Mouse (Mus musculus) spleen, embryonic (tissue): ENCODE data around the gene Rrp12.
"Not testable (repeated sequence)": the region's sequence is repeated elsewhere in the genome, so short reads cannot be mapped to it uniquely, and the experiment has no call there.

ENCODE experiments used
- CTCF ChIA-PET: fragments of 350-600 bp; sonication (Branson Sonifier 250); formaldehyde crosslinking; loops from one replicate; lab custom pipeline; 2022; lab: Charles Lee

Gene Rrp12

DNA sequence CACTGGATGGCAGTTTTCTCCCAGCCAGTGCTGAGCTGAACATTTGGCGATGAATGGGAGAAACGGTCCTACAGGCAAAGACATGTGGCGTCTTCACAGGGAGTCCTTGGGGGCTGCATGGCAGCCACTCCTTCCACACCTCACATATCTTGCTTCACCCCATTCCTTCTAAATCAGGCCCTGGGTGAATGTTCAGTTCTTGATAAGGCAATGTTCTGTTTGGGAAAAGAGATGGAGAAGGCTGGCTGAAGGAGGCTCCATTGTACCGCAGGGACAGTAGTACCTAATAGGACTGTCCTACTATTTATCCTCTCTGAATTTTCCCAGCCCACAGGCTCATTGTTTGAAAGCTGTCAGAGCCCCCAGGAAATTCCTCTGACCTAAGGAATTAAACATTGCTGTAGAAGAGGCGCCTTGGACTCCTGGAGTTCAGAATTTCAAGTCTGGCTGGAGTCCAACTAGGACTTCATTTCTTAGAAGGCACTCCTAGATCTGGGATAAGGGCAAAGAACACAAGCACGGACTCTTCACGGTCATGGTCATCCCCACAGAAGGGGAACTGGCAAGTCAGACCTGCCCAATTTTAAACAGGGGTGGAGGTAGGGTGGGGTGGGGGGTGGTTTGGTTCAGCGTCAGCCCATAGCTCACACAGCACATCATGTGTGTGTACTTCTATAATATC lies 11.2 kb upstream of the Rrp12 start:
- CTCF ChIA-PET: no interaction called here

DNA sequence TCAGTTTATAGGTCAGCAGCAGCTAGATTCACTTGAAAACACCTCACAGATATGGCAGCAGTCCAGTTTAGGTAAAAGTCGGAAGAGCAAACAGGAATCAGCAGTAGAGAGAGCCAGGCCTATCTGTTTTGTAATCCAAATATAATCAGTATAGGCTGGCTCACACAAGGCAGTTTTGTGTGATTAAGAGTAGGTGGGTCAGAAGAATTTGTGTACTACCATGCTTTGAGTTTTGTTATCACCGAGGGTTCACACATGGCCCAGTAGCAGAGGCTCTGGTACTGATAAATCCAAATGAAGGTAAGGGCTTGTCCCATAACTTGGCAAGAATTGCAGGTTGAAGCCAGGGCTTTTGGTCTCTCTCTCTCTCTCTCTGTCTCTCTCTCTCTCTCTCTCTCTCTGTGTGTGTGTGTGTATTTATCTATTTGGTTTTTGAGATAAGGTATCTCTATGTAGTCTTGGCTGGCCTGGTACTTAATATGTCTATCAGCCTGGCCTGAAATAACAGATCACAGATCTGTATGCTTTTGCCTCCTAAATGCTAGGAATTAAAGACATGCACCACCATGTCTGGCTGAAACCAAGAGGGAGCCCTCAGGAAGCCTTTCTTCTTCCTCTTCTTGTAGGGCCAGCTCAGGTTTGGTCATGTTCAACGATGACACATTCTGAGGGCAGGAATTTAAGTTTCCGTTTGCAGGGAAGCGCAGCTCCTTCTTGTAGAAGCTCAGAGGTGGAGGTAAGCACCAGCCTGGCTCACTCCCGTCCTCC lies 10.5 kb upstream of the Rrp12 start:
- CTCF ChIA-PET: no interaction called here

DNA sequence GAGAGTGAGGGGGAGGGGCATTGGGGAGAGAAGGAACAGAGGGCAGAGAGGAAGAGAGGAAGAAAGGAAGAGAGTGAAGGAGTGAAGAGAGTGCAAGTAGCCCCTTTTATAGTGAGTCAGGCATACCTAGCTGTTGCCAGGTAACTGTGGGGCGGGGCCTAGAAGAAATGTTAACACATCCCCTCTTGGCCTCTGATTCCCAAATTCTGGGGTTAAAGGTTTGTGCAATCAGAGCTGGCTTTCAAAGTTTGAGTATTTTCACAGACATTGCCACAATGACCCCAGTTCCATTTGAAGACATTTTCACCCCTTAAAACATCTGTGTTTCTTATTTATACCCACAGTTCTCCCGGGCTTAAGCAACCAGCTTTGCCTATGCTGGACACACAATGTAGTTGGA lies 9.3 kb upstream of the Rrp12 start:
- CTCF ChIA-PET: interaction anchor here (0.7 kb wide), 1 partner anchor 8 kb away, joined by 16 read pairs; no protein-coding TSS in a partner anchor

DNA sequence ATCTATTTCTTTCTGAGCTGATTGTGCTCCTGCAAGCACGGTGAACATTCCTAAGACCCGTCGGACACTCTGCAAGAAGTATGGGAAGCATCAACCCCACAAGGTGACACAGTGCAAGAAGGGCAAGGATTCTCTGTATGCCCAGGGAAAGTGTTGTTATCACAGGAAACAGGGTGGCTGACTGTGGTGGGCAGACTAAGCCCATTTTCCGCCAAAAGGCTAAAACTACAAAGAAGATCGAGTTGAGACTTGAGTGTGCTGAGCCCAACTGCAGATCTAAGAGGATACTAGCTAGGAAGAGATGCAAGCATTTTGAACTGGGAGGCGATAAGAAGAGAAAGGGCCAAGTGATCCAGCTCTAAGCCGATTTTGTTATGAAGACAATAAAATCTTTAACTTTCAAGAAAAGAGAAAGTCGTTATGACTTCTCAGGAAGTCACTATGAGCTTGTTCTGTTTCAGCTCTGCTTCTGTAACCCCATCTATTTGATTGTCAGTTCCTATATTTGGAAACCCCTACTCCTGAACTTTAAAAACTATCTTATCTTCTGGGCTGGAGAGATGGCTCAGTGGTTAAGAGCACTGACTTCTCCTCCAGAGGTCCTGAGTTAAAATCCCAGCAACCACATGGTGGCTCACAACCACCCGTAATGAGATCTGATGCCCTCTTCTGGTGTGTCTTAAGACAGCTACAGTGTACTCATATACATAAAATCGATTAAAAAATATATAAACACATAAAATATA lies 7.0 kb upstream of the Rrp12 start:
- CTCF ChIA-PET: interaction anchor here (0.7 kb wide), 1 partner anchor 1229 kb away, joined by 3 read pairs; no protein-coding TSS in a partner anchor

DNA sequence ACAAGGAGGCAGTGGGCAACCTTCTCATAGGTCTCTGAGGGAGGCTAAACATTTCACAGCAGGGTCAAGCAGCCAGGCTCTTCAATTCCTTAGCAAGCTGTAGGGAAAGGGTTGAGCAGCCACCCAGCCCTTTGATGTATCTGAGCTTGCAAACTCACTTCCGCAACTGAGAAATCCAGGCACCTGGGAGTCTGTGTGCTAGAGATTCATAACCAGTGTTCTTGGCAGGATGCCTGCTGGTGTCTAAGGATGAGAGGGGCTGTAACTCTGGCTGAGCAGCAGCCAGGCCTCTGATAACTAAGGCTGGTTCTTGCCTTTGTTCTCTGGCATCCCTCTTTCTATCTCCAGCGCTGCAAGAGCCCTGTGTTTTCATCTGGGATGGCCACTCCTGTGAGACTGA lies 5.7 kb upstream of the Rrp12 start:
- CTCF ChIA-PET: interaction anchor here (0.7 kb wide), 1 partner anchor 9 kb away, joined by 3 read pairs; no protein-coding TSS in a partner anchor

DNA sequence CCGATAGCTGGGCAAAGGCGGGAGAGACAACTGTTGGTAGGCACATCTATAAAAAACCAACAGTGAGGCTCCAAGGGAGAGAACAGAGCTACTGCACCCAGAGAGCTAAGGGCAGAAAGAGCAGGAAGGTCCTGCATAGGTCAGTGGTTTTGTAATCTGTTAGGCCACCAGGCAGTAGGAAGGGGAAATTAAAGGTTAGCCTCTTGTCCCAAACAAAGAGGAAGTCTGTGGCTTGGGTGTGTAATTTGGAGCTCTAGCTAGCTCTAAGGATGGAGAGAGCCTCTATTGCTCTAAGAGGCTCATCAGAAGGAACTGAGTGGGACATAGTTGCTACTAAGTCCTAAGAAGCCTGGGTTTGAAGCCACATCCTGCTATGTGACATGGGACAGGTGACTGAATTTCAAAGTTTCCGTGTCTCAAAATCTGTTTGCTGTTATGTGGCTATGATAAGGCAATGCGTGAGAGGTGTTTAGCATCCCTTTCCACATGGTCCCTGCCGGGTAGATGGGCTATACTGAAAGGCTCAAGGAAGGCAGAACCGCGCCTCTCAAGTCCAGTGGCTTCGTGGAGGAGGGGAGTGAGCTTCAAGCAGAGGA lies 4.6 kb upstream of the Rrp12 start:
- CTCF ChIA-PET: interaction anchor here (0.6 to 1.0 kb wide), 2 partner anchors 8 to 10 kb away, joined by 3 to 4 read pairs; no protein-coding TSS in a partner anchor

DNA sequence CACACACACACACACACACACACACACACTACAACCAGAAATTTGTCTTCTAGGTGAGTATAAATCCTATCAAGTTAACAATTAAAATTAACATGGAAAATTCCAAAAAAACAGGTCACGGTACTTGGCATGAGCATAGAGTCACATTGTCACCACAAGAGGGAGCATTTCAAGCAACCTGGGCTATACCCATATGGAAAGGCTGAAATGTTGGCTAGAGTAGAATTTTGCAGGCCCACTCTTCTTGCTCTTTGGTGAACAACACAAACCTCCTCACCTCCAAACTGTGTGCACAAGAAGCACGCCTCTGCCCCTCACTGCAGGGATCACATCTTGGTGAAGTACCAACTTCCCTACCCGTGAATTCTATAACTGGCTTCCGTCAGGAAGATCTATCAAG lies 2.9 kb upstream of the Rrp12 start:
- CTCF ChIA-PET: no interaction called here

DNA sequence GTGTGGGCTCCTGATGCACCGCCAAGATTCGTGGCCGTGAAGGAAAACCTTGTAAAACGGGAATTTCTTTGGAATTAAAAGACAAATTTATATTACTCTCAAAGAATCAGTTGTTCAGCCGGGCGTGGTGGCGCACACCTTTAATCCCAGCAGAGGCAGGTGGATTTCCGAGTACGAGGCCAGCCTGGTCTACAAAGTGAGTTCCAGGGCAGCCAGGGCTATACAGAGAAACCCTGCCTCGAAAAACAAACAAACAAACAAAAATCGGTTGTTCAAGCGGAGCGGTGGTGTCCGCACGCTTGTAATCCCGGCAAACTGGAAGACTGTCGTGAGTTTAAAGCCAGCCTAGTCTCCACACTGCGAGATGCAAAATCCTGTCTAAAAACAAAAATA lies 342 bp upstream of the Rrp12 start:
- CTCF ChIA-PET: no interaction called here

DNA sequence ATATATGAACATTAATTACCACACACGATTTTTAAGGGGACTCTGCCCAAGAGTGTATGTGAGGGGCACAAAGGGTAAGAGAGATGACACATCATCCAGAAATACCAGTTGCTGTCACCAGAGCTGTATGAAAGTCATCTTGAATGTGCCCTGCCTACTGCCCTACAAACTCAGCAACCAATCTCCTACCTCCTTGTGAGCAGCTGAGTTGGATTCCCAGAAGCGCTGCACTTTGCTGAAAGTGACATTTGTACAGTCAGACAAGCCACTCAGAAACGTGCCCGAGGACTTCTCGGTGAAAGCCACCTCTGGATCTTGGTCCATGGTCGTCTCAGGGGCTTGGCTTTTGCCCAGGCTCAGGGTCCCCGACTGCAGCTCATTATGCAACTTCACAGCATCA lies 1.0 kb downstream of the Rrp12 start:
- CTCF ChIA-PET: no interaction called here

DNA sequence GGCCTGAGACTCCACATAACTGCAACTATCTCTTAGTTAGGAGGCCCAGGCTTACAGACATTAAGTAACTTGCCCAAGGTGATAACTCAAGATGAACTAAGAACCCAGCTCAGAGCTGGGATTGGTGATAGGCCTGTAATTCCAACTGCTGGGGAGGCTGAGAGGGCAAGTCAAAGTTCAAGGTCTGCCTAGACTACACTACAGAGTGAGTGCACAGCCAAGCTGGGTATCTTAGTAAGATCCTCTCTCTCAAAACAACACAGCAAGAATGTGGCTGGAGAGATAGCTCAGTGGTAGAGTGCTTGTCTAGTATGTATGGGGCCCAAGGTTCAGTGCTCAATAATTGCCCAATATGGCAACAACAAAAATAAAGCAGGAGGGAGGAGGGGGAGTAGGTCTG lies 7.8 kb downstream of the Rrp12 start:
- CTCF ChIA-PET: no interaction called here

DNA sequence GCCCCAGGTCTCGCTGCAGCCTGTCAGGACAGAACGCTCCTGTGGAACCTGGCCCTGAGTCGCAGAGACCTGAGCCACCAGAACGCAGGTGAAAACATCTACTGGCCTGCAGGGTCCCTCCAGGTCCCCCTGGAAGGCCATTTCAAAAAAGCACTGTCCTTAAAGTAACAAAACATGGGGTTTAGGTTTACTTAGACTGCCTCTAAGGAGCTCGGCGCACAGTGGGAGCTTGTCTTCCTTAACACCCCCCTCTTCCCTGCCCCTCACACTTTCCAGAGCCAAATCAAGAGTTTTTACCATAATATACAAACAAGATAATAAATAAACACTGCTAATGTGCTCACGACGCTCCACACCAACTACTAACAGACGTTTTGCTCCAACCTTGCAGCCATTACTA lies 12.1 kb downstream of the Rrp12 start:
- CTCF ChIA-PET: interaction anchor here (0.6 kb wide), 1 partner anchor 1363 kb away, joined by 3 read pairs; no protein-coding TSS in a partner anchor

DNA sequence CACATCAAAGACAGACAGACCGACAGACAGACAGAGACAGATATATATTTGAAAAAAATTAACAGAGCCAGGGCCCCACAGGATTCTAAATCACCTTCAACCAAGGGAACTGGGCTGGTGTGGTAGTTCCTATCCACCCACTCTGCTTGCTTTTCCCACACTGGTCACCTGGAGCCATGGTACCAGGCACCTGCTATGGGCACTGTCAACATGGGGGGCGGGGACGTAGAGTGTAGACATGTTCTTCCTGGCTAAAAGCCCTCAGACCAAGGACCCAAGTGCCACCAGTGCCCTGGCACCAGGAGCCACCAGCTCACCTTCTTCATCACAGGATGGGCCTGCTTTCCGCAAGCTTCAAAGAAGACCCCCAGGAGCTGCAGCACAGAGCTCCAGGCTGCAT lies 14.1 kb downstream of the Rrp12 start:
- CTCF ChIA-PET: no interaction called here

DNA sequence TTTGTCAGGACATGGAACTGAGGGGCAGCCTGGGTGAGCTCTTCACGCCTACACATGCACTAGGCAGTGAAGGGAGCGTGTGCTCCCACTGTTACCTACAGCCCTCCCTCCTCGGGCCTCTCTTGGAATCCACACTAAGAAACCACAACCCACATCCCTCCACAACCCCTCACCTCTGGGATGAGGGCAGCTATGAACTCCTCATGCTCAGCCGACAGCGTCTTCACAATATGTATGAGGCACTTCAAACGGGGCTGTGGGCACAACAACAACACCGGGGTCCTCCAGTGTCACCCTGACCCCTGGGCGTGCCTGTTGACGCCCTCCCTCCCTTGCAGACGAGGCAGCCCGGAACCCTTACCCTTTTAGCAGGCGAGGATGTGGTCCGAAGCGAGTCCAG lies 21.6 kb downstream of the Rrp12 start:
- CTCF ChIA-PET: no interaction called here

DNA sequence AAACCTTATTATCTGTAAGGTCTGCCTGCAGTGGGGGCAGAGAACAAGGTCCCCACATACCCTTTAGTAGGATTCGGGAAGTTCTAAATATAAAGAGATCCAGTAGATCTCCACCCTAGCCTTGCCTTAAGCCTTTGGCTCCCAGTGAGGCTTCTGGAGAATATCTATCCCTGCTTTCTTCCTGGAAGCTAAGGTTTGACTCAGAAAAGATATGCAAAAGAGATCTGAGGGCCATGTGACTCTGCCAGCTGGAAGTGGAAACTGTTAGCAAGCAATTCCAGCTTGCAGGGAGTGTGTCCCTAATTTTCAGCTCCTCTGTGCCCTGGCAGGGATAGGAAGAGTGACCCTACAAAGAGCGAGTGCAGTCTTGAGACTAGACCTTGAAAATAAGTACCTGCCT lies 23.7 kb downstream of the Rrp12 start:
- CTCF ChIA-PET: no interaction called here

DNA sequence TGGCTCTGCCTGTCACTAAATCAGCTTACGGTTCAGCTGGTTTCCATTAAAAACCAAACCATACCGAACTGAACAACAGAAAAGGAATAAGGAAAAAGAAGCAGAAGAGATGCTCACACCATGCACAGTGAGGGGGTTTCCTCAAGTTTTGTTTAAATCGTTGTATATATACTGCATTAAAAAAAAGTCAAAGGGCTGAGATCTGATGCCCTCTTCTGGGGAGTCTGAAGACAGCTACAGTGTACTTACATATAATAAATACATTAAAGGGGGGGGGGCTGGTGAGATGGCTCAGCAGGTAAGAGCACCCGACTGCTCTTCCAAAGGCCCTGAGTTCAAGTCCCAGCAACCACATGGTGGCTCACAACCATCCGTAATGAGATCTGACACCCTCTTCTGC lies 26.0 kb downstream of the Rrp12 start:
- CTCF ChIA-PET: not testable (repeated sequence)

DNA sequence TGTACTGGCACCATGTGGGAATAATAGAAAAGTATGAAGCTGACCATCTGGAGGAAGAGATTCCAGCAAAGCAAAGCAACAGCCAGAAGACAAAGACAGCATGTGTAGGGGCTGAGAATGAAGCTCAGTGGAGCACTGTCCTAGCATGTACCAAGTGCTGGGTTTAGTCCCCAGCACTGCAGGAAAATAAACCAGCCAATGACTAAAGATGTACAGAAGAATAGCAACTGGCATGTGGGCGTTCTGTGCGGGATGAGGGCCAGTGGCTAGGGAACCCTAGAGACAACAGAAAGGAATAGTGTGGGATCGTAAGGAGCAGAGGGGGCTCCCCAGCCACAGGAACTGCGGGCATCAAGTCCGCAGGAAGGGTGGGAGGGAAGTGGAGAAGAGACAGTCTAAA lies 26.7 kb downstream of the Rrp12 start:
- CTCF ChIA-PET: interaction anchor here (0.5 to 0.6 kb wide), 2 partner anchors 25 to 64 kb away, joined by 5 to 8 read pairs; no protein-coding TSS in a partner anchor

DNA sequence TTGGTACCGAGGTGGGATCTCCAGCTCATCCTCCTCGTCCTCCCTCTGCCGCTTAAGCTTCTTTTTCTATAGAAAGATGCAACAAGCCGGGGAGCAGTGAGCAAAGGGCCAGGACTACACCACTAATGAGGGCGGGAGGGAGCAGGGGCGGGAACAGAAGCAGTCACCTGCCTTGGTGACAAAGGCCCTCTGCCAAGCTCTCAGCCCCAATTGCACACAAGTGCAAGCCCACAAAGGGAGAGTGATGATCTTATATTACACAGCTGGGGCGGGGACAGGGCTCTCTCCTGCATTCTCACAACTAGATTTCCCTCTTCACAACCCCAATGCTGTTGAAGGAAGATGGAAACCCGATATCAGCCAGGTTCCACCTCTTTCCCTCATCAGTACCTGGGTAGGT lies 29.3 kb downstream of the Rrp12 start:
- CTCF ChIA-PET: interaction anchor here (0.7 kb wide), 1 partner anchor 25 kb away, joined by 4 read pairs; no protein-coding TSS in a partner anchor

DNA sequence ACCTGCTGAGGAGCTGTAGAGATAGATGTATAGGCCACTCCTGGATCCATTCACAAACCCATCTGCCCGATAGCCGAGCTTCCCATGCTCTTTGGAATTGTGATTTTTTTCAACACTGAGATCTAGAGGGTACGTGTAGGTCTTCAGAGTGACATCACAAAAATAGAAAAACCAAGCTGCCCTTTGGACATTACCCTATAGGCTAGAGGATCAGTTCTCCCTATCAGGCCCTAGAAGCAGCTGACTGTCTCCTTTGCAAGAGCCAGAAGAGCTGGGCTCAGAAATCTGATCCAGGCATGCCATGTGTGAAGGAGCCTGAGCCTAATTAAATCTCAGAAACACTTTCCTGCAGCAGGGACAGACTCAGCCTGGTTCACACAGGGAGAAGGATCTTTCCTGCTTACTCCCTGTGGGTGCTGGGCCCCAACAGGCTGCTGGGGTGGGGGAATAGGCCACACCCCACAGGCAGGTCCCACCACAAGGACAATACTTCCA lies 38.1 kb downstream of the Rrp12 start:
- CTCF ChIA-PET: interaction anchor here (0.6 kb wide), 1 partner anchor 28 kb away, joined by 3 read pairs; the partner anchor contains the start of gene Frat1

DNA sequence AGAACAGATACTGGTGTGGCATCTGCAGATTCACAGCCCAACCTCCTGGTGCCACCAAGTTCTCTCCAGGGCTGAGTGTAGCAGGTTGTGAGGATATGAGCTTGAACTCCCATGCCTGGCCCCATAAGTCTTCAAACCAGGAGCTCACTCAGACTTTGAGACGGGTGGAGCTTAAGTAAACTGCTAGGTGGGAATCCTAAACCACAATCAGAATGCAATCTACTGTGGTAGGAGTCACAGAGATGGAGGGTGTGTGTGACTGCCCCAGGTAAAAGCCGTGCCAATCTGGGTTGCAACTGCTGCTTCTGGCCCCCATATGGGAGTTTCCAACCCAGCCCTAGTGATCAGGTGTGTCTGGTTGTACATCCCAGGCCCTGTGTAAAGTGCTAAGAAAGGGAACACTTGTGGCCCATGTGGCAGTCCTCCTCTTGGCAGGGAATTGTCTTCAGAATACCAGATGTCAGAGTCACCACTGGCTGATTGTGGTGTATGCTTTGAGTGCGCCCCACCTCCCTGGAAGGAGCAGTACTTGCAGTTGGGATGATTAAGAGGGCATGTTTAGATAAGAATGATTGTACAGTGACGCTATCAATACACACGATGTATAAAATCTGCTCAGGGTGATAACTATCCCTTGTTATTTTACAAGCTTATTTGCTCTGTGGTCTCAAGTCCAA lies 38.7 kb downstream of the Rrp12 start:
- CTCF ChIA-PET: no interaction called here

DNA sequence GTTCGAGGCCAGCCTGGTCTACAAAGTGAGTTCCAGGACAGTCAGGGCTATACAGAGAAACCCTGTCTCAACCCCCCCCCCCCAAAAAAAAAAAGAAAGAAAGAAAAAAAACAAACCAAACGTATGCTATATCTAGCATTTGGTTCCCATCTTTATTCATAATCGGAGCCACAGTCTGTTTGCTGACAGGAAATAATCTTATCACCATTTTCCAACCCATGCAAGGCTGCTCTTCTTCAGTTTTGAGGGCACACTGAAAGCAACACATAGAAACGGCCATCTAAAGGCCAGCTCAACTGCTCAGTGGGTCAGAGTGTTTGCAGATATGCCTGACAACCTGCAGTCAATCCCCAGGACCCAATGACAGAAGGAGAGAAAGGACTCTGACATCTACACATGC lies 43.5 kb downstream of the Rrp12 start:
- CTCF ChIA-PET: no interaction called here
